Mouse (Mus musculus): Measurements from ENCODE around the gene Mark4.

DNA sequence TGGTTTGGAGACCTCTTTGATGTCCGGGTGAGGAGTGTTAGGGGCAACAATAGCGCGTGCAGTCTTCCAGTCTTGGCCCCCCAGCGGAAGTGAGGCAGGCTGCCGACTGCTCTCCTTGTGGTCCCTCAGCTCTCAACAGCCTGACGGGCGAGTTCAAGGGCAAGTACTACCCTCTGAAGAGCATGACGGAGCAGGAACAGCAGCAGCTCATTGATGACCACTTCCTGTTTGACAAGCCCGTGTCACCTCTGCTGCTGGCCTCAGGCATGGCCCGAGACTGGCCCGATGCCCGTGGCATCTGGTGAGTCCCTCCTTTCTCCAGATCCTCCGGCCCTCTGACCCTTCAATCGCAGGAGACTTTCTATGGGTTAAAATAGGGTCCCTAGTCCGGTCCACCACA, 42.0 kb downstream of the Mark4 start:
- TF ChIP-seq POLR2A (IDR thresholded peaks at IDR 0.05; ENCODE audit: low read depth, low read length): no peak
- no peak for TF ChIP-seq CTCF (IDR thresholded peaks at IDR 0.05; ENCODE audit: borderline replicate concordance, insufficient read depth, low read length)
